Mouse (Mus musculus) ZHBTc4 (cell line): ENCODE results near the gene Cryba1.
A peak's percentile ranks its signal among the peaks of the same experiment; 100 is the strongest.

ENCODE experiments used
- DNase-seq: peaks from one replicate; pipeline ENCODE4 v3.0.0-alpha.2; 2011; ENCODE audit warnings: low read depth, low spot score

Gene Cryba1

DNA sequence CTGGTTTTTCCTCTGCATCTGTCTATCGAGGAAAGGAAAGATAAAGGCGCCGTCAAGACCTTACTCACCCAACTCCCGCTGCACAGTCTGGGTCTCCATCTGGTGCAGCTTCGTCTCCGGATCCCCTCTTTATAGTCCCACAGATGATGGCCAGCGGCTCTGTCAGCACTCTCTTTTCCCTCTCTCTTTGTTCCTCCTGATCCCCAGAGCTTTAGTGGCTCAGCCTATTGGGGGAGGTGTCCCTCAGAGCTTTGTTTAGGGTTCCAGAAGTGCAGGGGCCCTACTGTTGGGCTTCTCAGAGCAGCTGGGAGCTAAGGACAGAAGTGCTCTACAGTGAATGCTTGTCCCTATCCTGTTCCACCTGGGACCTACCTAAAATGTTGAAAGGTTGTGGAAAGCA lies at the start of gene Cryba1:
TSS of gene Cryba1 (minus strand) at position 101 of the 400 bp plus-strand sequence.
- DNase-seq = no peak

DNA sequence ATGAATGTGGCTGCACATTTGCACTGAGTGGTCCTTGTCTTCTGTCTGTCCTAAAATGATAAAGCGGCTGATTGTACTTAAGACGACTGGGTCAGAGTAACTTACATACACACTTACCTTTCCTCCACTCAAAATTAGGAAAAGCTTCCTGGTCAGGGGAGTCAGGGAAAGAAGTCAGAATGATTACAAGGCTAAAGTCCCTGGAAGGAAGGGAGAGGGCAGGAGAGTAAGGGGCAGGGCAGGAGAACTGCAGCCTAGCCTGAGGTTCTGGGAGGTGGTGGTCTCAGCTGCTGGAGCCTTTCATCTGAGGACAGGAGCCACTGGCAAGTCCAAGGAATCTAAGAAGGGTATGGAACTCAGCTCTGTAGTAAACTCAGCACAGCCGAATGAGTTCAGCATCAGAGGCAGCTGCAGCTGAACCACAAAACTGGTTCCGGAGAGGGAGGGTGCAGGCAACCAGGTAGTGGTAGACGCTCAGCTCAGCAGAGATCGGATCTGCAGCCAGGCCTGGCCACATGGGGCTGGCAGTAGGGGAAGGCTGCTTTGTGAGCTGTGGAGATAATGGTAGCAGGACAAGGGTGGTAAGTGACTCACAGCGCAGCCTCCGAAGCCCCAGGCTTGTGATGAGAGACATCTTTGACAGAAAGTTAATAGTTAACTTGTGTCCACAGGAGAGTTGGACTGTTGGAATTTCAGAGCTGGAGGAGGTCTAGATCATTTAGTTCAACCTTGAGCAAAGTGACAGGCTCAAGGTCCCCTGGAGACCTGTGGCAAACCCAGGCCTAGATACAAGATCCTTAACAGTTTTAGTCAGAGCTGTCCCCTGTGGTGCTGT lies 47.0 kb upstream of the Cryba1 start:
- DNase-seq = no peak

GRCm38 (mm10) chr11:77770346-77770745 lies 45.3 kb upstream of the Cryba1 start:
- DNase-seq = no peak

DNA sequence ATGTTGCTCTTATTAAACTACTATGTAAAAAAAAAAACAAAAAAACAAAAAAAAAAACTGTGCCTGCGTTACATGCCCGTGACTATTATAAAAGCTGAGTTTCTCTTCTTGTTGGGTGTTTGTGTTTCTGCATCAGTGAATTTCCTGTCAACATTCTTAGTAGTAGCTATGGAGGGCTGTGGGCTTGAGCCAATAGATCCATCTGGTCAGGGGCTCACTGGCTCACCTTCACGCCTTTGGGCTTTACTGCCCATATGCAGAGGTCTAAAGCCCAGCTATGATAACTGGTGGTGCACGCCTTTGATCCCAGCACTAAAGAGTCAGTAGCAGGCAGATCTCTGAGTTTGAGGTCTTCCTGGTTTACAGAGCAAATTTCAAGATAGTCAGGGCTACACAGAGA lies 44.4 kb upstream of the Cryba1 start:
- no peak for DNase-seq

DNA sequence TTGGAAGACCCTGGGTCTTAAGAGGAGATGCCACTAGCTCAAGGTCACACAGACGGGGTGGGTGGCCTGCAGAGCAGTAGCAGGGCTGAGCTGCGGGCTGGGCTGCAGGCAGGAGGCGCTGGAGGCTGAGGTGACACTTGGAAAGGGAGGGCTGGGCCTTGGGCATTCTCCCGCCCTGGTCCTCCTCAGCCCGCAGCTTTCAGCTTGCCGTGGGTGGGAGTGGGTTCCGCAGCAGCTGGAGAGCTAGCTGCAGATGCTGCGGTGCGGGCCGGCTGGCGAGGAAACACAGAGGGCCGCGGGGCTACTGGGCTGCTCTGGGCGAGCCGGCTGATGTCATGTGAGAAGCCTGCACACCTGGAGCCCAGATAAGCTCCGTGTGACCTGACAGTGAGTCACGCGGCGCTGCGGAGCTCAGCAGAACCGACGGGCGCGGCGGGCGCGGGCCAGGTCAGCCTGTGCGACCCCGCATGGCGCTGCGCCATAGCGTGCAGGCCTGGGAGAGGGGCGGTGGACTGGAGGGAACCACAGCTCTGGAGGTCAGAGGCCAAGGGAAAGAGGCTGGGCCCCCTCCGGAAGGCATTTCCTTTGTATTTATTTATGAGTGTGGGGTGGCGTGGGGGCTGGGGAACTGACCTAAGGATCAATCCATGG lies 41.4 kb upstream of the Cryba1 start:
- peak; percentile 83 for DNase-seq

DNA sequence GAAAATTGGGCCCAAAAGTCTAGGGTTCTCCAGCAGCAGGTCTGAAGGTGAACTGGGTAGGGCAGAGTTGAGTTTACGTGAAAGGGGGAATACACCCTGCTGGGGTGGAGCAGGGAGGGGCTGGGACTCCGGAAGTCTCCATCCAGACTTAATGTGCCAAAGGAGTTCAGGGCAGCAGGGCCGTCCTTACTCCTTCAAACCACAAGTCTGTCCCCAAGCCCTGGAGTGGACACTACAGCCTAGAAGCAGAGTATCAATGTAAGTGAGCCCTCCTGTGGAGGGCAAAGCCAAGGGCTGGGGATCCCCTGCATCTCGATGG lies 40.3 kb upstream of the Cryba1 start:
- DNase-seq = peak; percentile 64

- no peak for DNase-seq
Observed at GRCm38 (mm10) chr11:77764694-77765458, 39.8 kb upstream of the Cryba1 start.

GRCm38 (mm10) chr11:77763673-77764340 lies 38.7 kb upstream of the Cryba1 start:
- DNase-seq = peak; percentile 64

GRCm38 (mm10) chr11:77762783-77763672 lies 37.9 kb upstream of the Cryba1 start, which contains the start of gene Myo18a:
Gene Myo18a (plus strand): TSS chr11:77763246.
- peak; percentile 73 for DNase-seq

DNA sequence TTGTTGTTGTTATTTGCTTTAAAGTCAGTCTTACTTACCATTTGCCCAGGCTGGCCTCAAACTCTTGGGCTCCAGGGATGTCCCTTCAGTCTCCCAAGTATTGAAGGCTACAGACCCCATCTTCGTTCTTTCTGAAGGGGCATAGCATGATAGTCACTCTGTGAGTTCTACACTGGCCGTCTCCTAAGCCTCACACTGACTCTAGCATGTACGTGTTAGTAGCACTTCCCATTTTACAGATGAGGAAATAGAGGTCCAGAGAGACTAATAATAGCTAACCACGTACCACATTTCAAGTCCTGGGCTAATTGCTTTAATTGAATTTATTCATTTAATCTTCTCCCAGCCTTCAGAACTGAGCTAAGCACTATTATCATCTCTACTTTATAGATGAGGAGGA lies 34.9 kb upstream of the Cryba1 start:
- no peak for DNase-seq

GRCm38 (mm10) chr11:77753469-77753868 lies 28.4 kb upstream of the Cryba1 start:
- DNase-seq = no peak

- DNase-seq = no peak
Observed at GRCm38 (mm10) chr11:77752525-77752924, 27.4 kb upstream of the Cryba1 start.

GRCm38 (mm10) chr11:77748996-77749395 lies 23.9 kb upstream of the Cryba1 start:
- DNase-seq = no peak

GRCm38 (mm10) chr11:77747103-77747502 lies 22.0 kb upstream of the Cryba1 start:
- DNase-seq = peak; percentile 42

GRCm38 (mm10) chr11:77746652-77747051 lies 21.6 kb upstream of the Cryba1 start:
- DNase-seq = peak; percentile 34

- peak; percentile 76 for DNase-seq
Observed at GRCm38 (mm10) chr11:77743966-77744365, 18.9 kb upstream of the Cryba1 start.

DNA sequence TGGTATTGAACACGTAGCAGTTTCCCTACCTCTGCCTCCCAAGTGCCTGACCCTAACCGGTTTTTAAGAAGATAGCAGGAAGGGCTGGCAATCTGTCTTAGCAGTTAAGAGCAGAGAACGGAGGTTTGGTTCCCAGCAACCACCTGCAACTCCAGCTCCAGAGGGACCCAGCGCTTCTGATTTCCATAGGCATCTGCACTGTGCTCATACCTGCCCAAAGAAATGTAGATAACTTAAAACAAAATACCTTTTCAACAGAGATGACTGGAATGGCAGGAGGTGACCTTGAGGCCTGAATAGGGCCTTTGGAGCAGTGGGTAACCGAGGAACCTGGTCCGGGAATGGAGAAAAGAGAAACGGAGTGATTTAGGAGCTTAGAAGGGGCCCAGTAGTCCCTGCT lies 13.5 kb upstream of the Cryba1 start:
- DNase-seq = peak; percentile 92

- DNase-seq = peak; percentile 90
Observed at GRCm38 (mm10) chr11:77737289-77737688, 12.2 kb upstream of the Cryba1 start.

DNA sequence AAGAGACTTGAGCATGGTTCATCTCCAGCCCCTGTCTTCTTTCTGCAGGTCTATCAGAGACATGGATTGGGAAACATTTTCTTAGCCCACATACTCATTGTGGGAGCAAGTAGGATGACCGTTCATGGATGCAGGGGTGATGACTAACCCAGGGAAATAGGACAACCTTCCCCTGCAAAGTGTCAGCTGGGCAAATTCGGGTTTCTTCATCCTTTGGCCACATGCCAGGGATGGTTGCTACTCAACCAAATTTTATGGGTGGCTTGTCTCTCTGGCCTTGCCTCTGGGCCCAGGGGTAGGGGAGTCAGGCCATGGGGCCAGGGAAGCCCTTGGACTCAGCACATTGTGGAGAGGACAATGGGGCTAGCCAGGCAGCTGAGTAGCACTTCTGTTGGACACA lies 3.5 kb upstream of the Cryba1 start:
- no peak for DNase-seq

DNA sequence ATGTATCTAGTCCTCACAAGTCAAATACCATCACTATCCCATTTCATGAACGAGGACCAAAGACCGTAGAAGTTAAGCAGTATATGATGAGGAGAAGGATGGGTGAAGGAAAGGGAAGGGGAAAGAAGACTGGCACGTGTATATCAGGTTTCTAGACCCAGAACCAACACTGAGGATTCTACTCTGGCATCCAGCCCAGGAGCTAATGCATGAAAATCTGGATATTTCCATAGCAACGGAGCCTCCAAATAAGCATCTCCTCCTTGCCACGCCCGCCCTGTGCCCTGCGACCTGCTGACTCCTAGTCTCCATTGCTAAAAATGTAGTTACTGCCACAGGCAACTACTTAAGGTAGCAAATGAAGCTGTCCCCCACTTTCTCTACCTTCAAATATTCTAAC lies 317 bp downstream of the Cryba1 start:
- DNase-seq = no peak

- peak; percentile 56 for DNase-seq
Observed at GRCm38 (mm10) chr11:77721389-77721788, 3.7 kb downstream of the Cryba1 start.
